In genomic region chr5:66415033-66415697, GRCm38 (mm10) we compare ENCODE assay signal across 16 mouse cellular contexts.
A peak's percentile ranks its signal among the peaks of the same experiment; 100 is the strongest.
DNase-seq lines count a peak whose midpoint lies in the region; ATAC-seq and TF ChIP-seq lines count a peak whose summit lies in the region.
"Had no signal": no experiment of that assay in that cellular context is flagged by ENCODE, and none has a peak within 500 bp of the region (broad histone marks: within the 10 kb centered on the region; RNA-seq: fewer than 3 reads in every experiment).

No protein-coding gene starts in this region.

- H3K4me2 ChIP-seq in midbrain, embryonic 11.5 days = no peak overlapping the region
- H3K4me2 ChIP-seq in forebrain, postnatal 0 days (ENCODE audit: low read depth) = no peak overlapping the region
- H3K4me2 ChIP-seq in hindbrain, embryonic 16.5 days (ENCODE audit: low read length) = no peak overlapping the region
- no peak overlapping the region for H3K4me2 ChIP-seq in neural tube, embryonic 15.5 days
- H3K4me2 ChIP-seq: embryonic facial prominence, embryonic 12.5 days; heart, embryonic 15.5 days; limb, embryonic 15.5 days had no signal

- ATAC-seq in midbrain, embryonic 11.5 days (ENCODE audit: low FRiP score) = peak; percentile 60; the same call in 1 of the 2 replicates
- ATAC-seq in forebrain, postnatal 0 days = peak; percentile 16
- ATAC-seq in hindbrain, embryonic 16.5 days = peak; percentile 22; the same call in 1 of the 2 replicates
- ATAC-seq in neural tube, embryonic 15.5 days (ENCODE audit: low FRiP score) = no peak

- no peak overlapping the region for H3K4me3 ChIP-seq in midbrain, embryonic 11.5 days (ENCODE audit: low read depth, low read length)
- no peak overlapping the region for H3K4me3 ChIP-seq in midbrain, embryonic 10.5 days
- no peak overlapping the region for H3K4me3 ChIP-seq in forebrain, postnatal 0 days (ENCODE audit: low read depth, low read length)
- no peak overlapping the region for H3K4me3 ChIP-seq in hindbrain, embryonic 16.5 days (ENCODE audit: low read length)
- H3K4me3 ChIP-seq in neural tube, embryonic 15.5 days (replicated peaks) = no peak overlapping the region
- H3K4me3 ChIP-seq: embryonic facial prominence, embryonic 12.5 days; erythroblast, embryonic 14.5 days; heart, embryonic 15.5 days; limb, embryonic 15.5 days had no signal

- H3K4me1 ChIP-seq in midbrain, embryonic 11.5 days (ENCODE audit: control insufficient read depth, insufficient read depth, low read length) = peaks cover 18% of the 10 kb centered on the region
- peaks cover 41% of the 10 kb centered on the region for H3K4me1 ChIP-seq in midbrain, embryonic 10.5 days
- 0 out of 2 replicates have a peak, but pooled peaks cover 12% of the 10 kb centered on the region for H3K4me1 ChIP-seq in forebrain, postnatal 0 days (ENCODE audit: insufficient read depth)
- H3K4me1 ChIP-seq in hindbrain, embryonic 16.5 days (ENCODE audit: control insufficient read depth, insufficient read depth, low read depth, low read length) = peaks cover 6% of the 10 kb centered on the region; the same call in 1 of the 2 replicates
- peaks cover 33% of the 10 kb centered on the region for H3K4me1 ChIP-seq in neural tube, embryonic 15.5 days
- H3K4me1 ChIP-seq: limb, embryonic 15.5 days had no signal

- 67% methylated on average over 9 of the region's 9 CpGs for WGBS in midbrain, embryonic 11.5 days
- 80% methylated on average over 9 of the region's 9 CpGs for whole genome bisulfite sequencing in midbrain, embryonic 10.5 days
- 55% methylated on average over 9 of the region's 9 CpGs for WGBS in forebrain, postnatal 0 days
- 46% methylated on average over 9 of the region's 9 CpGs for WGBS in hindbrain, embryonic 16.5 days
- 53% methylated on average over 9 of the region's 9 CpGs for WGBS in neural tube, embryonic 15.5 days

- no peak overlapping the region for H3K9ac ChIP-seq in midbrain, embryonic 11.5 days (ENCODE audit: low read length)
- H3K9ac ChIP-seq in forebrain, postnatal 0 days = no peak overlapping the region
- no peak overlapping the region for H3K9ac ChIP-seq in hindbrain, embryonic 16.5 days (ENCODE audit: low read depth, low read length)
- H3K9ac ChIP-seq in neural tube, embryonic 15.5 days (replicated peaks) = no peak overlapping the region
- H3K9ac ChIP-seq: embryonic facial prominence, embryonic 12.5 days; heart, embryonic 15.5 days; limb, embryonic 15.5 days had no signal

- no peak for TF ChIP-seq CTCF in forebrain, postnatal 0 days (IDR thresholded peaks at IDR 0.05; ENCODE audit: low read depth)

- DNase-seq in midbrain, embryonic 11.5 days (ENCODE audit: low spot score, missing footprints) = peak; percentile 82
- DNase-seq in midbrain, embryonic 10.5 days (ENCODE audit: low spot score) = no peak
- no peak for DNase-seq in forebrain, postnatal 0 days
- no peak for DNase-seq in spleen, postnatal 36 days (ENCODE audit: low spot score in 2 of 2)
- DNase-seq in frontal cortex, postnatal 25 days (ENCODE audit: low spot score in 2 of 2) = no peak
- DNase-seq: cerebellum, adult 9-10 months; gastrocnemius, postnatal 14 days; kidney, adult 18-20 months; lung, postnatal 10 days had no signal

- H3K27me3 ChIP-seq in midbrain, embryonic 11.5 days (ENCODE audit: control insufficient read depth, insufficient read depth, low read length) = no peaks in the 10 kb centered on the region
- no peaks in the 10 kb centered on the region for H3K27me3 ChIP-seq in midbrain, embryonic 10.5 days (ENCODE audit: low read depth, poor library complexity, severe bottlenecking)
- no peaks in the 10 kb centered on the region for H3K27me3 ChIP-seq in forebrain, postnatal 0 days (ENCODE audit: insufficient read depth, low read length)
- no peaks in the 10 kb centered on the region for H3K27me3 ChIP-seq in hindbrain, embryonic 16.5 days (replicated peaks; ENCODE audit: control insufficient read depth, insufficient read depth, low read length)
- H3K27me3 ChIP-seq in neural tube, embryonic 15.5 days (replicated peaks) = no peaks in the 10 kb centered on the region
- H3K27me3 ChIP-seq: embryonic facial prominence, embryonic 12.5 days; heart, embryonic 15.5 days; limb, embryonic 15.5 days had no signal

- no peak overlapping the region; the same call in 1 of the 2 replicates for H3K27ac ChIP-seq in midbrain, embryonic 11.5 days (ENCODE audit: low read depth, low read length)
- H3K27ac ChIP-seq in midbrain, embryonic 10.5 days (replicated peaks) = no peak overlapping the region; the same call in 1 of the 2 replicates
- H3K27ac ChIP-seq in forebrain, postnatal 0 days (ENCODE audit: low read depth, low read length) = peak overlapping the region; percentile 30; the same call in 1 of the 2 replicates
- no peak overlapping the region for H3K27ac ChIP-seq in hindbrain, embryonic 16.5 days (ENCODE audit: low read depth, low read length)
- 0 out of 2 replicates have a peak overlapping the region, but pooled peaks have one; percentile 1 for H3K27ac ChIP-seq in neural tube, embryonic 15.5 days (replicated peaks)
- H3K27ac ChIP-seq: embryonic facial prominence, embryonic 12.5 days; heart, embryonic 15.5 days; kidney, postnatal 0 days; limb, embryonic 15.5 days had no signal

- no peaks in the 10 kb centered on the region for H3K36me3 ChIP-seq in midbrain, embryonic 11.5 days (ENCODE audit: control insufficient read depth, insufficient read depth, low read length)
- H3K36me3 ChIP-seq in midbrain, embryonic 10.5 days = no peaks in the 10 kb centered on the region
- H3K36me3 ChIP-seq in forebrain, postnatal 0 days (ENCODE audit: insufficient read depth) = no peaks in the 10 kb centered on the region
- no peaks in the 10 kb centered on the region for H3K36me3 ChIP-seq in hindbrain, embryonic 16.5 days (ENCODE audit: control insufficient read depth, insufficient read depth, low read length)
- H3K36me3 ChIP-seq in neural tube, embryonic 15.5 days = no peaks in the 10 kb centered on the region
- H3K36me3 ChIP-seq: embryonic facial prominence, embryonic 12.5 days; heart, embryonic 15.5 days; limb, embryonic 15.5 days had no signal

- H3K9me3 ChIP-seq in midbrain, embryonic 11.5 days (ENCODE audit: control insufficient read depth, low read length) = no peaks in the 10 kb centered on the region
- no peaks in the 10 kb centered on the region for H3K9me3 ChIP-seq in midbrain, embryonic 10.5 days (replicated peaks)
- H3K9me3 ChIP-seq in forebrain, postnatal 0 days (ENCODE audit: low read length) = no peaks in the 10 kb centered on the region
- H3K9me3 ChIP-seq in hindbrain, embryonic 16.5 days (ENCODE audit: control insufficient read depth, low read length) = no peaks in the 10 kb centered on the region
- H3K9me3 ChIP-seq in neural tube, embryonic 15.5 days (replicated peaks) = no peaks in the 10 kb centered on the region
- H3K9me3 ChIP-seq: embryonic facial prominence, embryonic 12.5 days; heart, embryonic 15.5 days; limb, embryonic 15.5 days had no signal

Comparison
In these comparisons a context has a peak if more than half of its experiments do, and no peak if none do; other contexts are left out.
1. H3K27ac ChIP-seq: peak in forebrain, postnatal 0 days (single experiment) and neural tube, embryonic 15.5 days (single experiment); none in midbrain, embryonic 11.5 days (single experiment), midbrain, embryonic 10.5 days (single experiment) and hindbrain, embryonic 16.5 days (single experiment).